8 mouse cellular contexts compared by ENCODE assay signal in the genomic region with DNA sequence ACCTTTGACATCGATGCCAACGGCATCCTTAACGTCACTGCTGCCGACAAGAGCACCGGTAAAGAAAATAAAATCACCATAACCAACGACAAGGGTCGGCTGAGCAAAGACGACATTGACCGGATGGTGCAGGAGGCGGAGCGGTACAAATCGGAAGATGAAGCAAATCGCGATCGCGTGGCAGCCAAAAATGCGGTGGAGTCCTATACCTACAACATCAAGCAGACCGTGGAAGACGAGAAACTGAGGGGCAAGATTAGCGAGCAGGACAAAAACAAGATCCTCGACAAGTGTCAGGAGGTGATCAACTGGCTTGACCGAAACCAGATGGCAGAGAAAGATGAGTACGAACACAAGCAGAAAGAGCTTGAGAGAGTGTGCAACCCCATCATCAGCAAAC. TPM values are rescaled to one million over a fixed set of nuclear protein-coding genes. Genes with fewer than 3 reads are reported as not detected.
A peak's percentile ranks its signal among the peaks of the same experiment; 100 is the strongest.
DNase-seq lines count a peak whose midpoint lies in the region; ATAC-seq lines count a peak whose summit lies in the region.

No protein-coding gene starts in this region.

- H3K79me2 ChIP-seq in macrophage (ENCODE audit: inconsistent target), result no peaks in the 10 kb centered on the region

- peaks cover 20% of the 10 kb centered on the region for H3K4me1 ChIP-seq in hindbrain, embryonic 12.5 days

- H3K27me3 ChIP-seq in hindbrain, embryonic 12.5 days, result peaks cover 51% of the 10 kb centered on the region

- ATAC-seq in CD4-positive, CD25-positive, alpha-beta regulatory T cell, adult 4 months, result no peak
- no peak for ATAC-seq in hindbrain, embryonic 12.5 days (ENCODE audit: low FRiP score)

- no peaks in the 10 kb centered on the region for H3K9me3 ChIP-seq in hindbrain, embryonic 12.5 days (replicated peaks)

- H3K4me2 ChIP-seq in hindbrain, embryonic 12.5 days (replicated peaks), result peak overlapping the region; percentile 75

- peak overlapping the region; percentile 55 for H3K4me3 ChIP-seq in hindbrain, embryonic 12.5 days
- peak overlapping the region; percentile 8; the same call in 1 of the 2 replicates for H3K4me3 ChIP-seq in macrophage (ENCODE audit: inconsistent target)

- H3K36me3 ChIP-seq in hindbrain, embryonic 12.5 days, result no peaks in the 10 kb centered on the region
- no peaks in the 10 kb centered on the region for H3K36me3 ChIP-seq in macrophage (ENCODE audit: inconsistent target)

- DNase-seq in CD4-positive, CD25-positive, alpha-beta regulatory T cell, adult 2 months (ENCODE audit: low read depth, low spot score), result peak; percentile 54
- DNase-seq in right cerebral cortex, adult 18-20 months, result peak; percentile 10
- DNase-seq in right cerebral cortex, postnatal 36 days (ENCODE audit: low spot score in 2 of 2), result no peak
- peak; percentile 17 for DNase-seq in testis, postnatal 14 days (ENCODE audit: low spot score)
- no peak for DNase-seq in urinary bladder, postnatal 10 days (ENCODE audit: low spot score)

- 4% methylated on average over 23 of the region's 23 CpGs for WGBS in hindbrain, embryonic 12.5 days
- WGBS in macrophage (ENCODE audit: missing documents), result 10% methylated on average over 23 of the region's 23 CpGs

- no peak overlapping the region for H3K27ac ChIP-seq in hindbrain, embryonic 12.5 days
- no peak overlapping the region for H3K27ac ChIP-seq in macrophage

- no peak overlapping the region for H3K9ac ChIP-seq in hindbrain, embryonic 12.5 days

RNA-seq across cellular contexts. Expression of gene Hspa2, which starts 2.0 kb away (rescaled TPM):
- polyA plus RNA-seq in CD4-positive, CD25-positive, alpha-beta regulatory T cell, adult 4 months (2017; shearing (Covaris generic)), result 1 to 10 TPM; 3.8 to 6.2 TPM
- 9.8 and 10.4 TPM in 2 replicates for polyA plus RNA-seq in hindbrain, embryonic 12.5 days (2016; fragmentation: Nextera tagmentation; extraction: Ambion mirVana)
- 1 to 10 TPM in 14 of 26 experiments, under 1 TPM in 12; 0.45 to 2.4 (median 1.0) TPM for total RNA-seq in macrophage (2018; cell fraction: chromatin; rRNA removed)
- total RNA-seq in macrophage (2018; cell fraction: cytosol; rRNA removed), result 1 to 10 TPM; 3.6 to 7.4 (median 5.5) TPM
- 1 to 10 TPM in 25 of 26 experiments, under 1 TPM in 1; 0.91 to 4.3 (median 2.4) TPM for total RNA-seq in macrophage (2018; cell fraction: nucleus; rRNA removed)
- polyA plus RNA-seq in macrophage (2018), result 4.0 to 5.0 TPM (median 4.9 TPM) in 3 replicates

RNA-seq across cellular contexts. Expression of gene Ppp1r36, which starts 11.4 kb away (rescaled TPM):
- not detected for polyA plus RNA-seq in CD4-positive, CD25-positive, alpha-beta regulatory T cell, adult 4 months (2017; shearing (Covaris generic))
- 2.7 and 3.1 TPM in 2 replicates for polyA plus RNA-seq in hindbrain, embryonic 12.5 days (2016; fragmentation: Nextera tagmentation; extraction: Ambion mirVana)
- total RNA-seq in macrophage (2018; cell fraction: chromatin; rRNA removed), result not detected
- total RNA-seq in macrophage (2018; cell fraction: cytosol; rRNA removed), result not detected
- not detected for total RNA-seq in macrophage (2018; cell fraction: nucleus; rRNA removed)
- not detected in 3 replicates for polyA plus RNA-seq in macrophage (2018)

RNA-seq across cellular contexts. Expression of gene Zbtb1, which starts 35.9 kb away (rescaled TPM):
- 10 to 100 TPM; 21.2 to 22.4 TPM for polyA plus RNA-seq in CD4-positive, CD25-positive, alpha-beta regulatory T cell, adult 4 months (2017; shearing (Covaris generic))
- 8.3 and 8.6 TPM in 2 replicates for polyA plus RNA-seq in hindbrain, embryonic 12.5 days (2016; fragmentation: Nextera tagmentation; extraction: Ambion mirVana)
- 10 to 100 TPM in 16 of 26 experiments, 1 to 10 TPM in 10; 1.9 to 29.5 (median 15.6) TPM for total RNA-seq in macrophage (2018; cell fraction: chromatin; rRNA removed)
- 1 to 10 TPM; 1.0 to 7.8 (median 6.3) TPM for total RNA-seq in macrophage (2018; cell fraction: cytosol; rRNA removed)
- 10 to 100 TPM in 13 of 26 experiments, 1 to 10 TPM in 13; 2.4 to 31.1 (median 9.7) TPM for total RNA-seq in macrophage (2018; cell fraction: nucleus; rRNA removed)
- polyA plus RNA-seq in macrophage (2018), result 5.0 to 6.5 TPM (median 5.2 TPM) in 3 replicates

RNA-seq across cellular contexts. Expression of gene Zbtb25, which starts 36.6 kb away (rescaled TPM):
- polyA plus RNA-seq in CD4-positive, CD25-positive, alpha-beta regulatory T cell, adult 4 months (2017; shearing (Covaris generic)), result 10 to 100 TPM; 12.7 to 13.8 TPM
- 20.1 and 20.6 TPM in 2 replicates for polyA plus RNA-seq in hindbrain, embryonic 12.5 days (2016; fragmentation: Nextera tagmentation; extraction: Ambion mirVana)
- total RNA-seq in macrophage (2018; cell fraction: chromatin; rRNA removed), result 10 to 100 TPM in 15 of 26 experiments, 1 to 10 TPM in 11; 1.7 to 19.1 (median 11.6) TPM
- total RNA-seq in macrophage (2018; cell fraction: cytosol; rRNA removed), result 1 to 10 TPM; 1.3 to 6.5 (median 5.1) TPM
- total RNA-seq in macrophage (2018; cell fraction: nucleus; rRNA removed), result 10 to 100 TPM in 9 of 26 experiments, 1 to 10 TPM in 17; 2.3 to 17.0 (median 8.8) TPM
- 5.3 to 6.8 TPM (median 5.6 TPM) in 3 replicates for polyA plus RNA-seq in macrophage (2018)

Comparison
In these comparisons a context has a peak if more than half of its experiments do, and no peak if none do; other contexts are left out.
1. DNase-seq: peak in CD4-positive, CD25-positive, alpha-beta regulatory T cell, adult 2 months (single experiment), right cerebral cortex, adult 18-20 months (single experiment) and testis, postnatal 14 days (single experiment); none in right cerebral cortex, postnatal 36 days (0 of 2) and urinary bladder, postnatal 10 days (single experiment).